Mouse (Mus musculus) gastrocnemius, postnatal 4 days (tissue): Measurements from ENCODE around the gene Calcoco1. TPM values are rescaled to one million over a fixed set of nuclear protein-coding genes. Genes with fewer than 3 reads are reported as not detected.

ENCODE experiments used
- DNase-seq, 2 experiments: peaks; one replicate each; pipeline ENCODE4 v3.0.0; 2021 to 2022; ENCODE audit warnings: low spot score in 2 of 2, mixed read lengths in 2 of 2
- total RNA-seq, 2 experiments: library from RNA; stranded (reverse); gene quantifications; 2 replicates each; pipeline ENCODE4 v1.2.3; 2021

Gene Calcoco1
- total RNA-seq, 2 experiments from 2014 or later: 60.8 to 67.8 TPM

DNA sequence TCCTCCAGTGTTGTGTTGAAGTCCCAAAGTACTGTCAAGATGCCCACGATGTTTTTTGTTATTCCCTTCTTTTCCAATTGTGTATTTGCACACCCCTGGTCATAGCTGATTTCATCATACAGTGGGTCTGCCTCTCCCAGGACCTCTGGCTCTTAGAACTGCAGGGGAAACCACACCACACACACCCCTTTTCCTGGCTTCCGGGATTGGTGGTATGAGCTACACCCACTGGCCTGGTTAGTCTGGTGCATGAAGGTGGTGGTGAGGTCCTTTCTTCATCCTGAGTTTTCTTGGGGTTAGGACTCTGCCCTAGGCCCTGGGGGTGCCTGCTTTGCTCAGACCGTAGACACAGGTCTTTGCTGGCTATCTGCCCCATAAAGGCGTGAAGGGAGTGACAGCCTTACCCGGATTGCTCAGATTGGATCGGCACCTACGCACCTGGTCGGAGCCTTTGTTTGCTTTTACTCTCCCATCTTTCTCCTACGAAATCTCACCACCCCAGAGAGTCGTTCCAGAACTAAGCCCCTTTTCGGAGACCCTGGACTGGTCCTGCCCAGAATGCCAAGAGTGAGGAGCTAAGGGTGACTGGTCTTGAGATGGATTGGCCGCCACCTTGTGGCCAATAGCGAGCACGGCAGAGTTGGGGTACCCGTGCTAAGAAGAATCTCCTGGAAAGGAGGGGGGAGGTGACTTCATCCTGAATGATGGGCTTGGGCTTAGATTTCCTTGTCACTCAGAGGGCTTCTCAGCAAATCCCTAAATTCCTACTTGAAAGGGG is 17.7 kb upstream of the Calcoco1 start:
- peak in 1 of 2 experiments; percentile 57 for DNase-seq

- DNase-seq: no peak
These were observed 16.5 kb upstream of the Calcoco1 start for GRCm38 (mm10) chr15:102738434-102738833.

DNA sequence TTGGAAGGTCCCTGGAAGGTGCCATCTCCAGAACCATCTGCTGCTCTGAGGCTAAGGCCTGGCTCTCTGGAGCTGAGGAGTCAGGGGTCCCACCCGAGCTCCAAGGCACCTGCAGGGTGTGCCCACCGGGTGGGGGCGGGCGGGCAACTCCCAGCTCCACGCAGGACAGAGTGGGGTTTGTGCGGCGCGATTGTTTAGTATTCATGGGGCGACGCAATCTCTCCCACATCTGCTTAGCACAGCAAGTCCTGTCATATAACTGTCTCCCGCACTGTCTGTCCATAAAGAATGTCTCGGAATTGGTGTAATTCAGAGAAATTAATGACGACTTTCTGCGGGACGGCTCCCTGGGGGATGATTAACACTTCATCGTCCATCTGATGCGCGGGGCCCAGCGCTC is 15.1 kb upstream of the Calcoco1 start:
- no peak for DNase-seq

DNA sequence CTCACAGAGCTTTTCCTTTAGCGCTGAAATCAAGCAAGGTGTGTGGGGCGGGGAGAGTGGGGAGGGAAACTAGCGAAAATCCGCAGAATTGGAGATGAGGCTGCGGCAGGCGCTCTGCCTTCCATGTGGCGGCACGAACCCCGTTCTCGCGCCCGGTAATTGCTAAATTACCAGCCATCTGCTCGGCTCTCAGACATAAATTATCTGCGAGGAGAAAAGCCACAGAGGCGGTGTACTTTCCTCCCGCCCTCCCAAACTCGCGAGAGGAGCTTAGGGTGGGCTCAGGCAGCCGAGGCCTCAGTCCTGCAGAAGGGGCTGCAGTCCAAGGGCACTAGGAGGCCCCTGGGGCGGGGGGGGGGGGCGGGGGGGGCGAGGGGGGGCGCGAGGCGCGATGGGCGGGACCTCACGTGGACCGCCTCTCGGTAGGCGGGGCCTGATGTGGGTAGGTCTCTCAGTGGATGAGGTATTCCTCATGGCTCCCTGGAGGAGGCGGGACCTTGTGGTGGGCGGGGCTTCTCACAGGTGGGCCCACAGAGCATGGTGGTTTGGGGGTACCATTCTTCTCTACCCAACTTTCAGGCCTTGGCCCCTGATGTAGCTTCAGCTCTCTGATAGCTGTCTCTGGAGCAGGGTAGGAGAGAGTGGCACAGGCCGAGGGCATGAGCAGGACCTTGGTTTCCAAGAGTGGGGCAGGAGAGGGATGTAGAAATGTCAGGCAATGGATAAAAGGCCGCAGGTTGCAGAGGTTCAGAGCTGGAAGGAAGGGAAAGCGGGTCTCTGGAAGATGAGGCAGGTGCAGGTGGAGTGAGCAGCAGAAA is 14.4 kb upstream of the Calcoco1 start:
- no peak for DNase-seq

DNA sequence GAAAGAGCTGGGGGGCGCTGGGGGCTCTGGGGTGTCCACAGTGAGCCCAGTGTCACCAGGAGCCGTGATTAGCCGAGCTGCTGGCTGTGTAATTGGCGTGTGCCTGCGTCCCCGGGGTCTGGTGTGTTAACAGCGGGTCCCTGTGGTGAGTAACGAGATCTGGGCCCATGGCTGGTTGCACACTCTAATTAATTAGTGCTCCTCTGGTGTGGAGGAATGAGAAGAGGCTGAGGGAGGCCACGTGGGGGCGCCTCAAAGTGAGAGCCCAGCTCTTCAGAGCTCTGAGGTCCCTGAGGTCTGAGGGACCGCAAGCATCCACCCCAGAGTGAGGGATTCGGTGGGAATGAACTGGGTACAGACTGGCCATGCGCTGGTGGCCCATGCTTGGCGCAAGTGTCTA is 13.1 kb upstream of the Calcoco1 start:
- DNase-seq: no peak

DNA sequence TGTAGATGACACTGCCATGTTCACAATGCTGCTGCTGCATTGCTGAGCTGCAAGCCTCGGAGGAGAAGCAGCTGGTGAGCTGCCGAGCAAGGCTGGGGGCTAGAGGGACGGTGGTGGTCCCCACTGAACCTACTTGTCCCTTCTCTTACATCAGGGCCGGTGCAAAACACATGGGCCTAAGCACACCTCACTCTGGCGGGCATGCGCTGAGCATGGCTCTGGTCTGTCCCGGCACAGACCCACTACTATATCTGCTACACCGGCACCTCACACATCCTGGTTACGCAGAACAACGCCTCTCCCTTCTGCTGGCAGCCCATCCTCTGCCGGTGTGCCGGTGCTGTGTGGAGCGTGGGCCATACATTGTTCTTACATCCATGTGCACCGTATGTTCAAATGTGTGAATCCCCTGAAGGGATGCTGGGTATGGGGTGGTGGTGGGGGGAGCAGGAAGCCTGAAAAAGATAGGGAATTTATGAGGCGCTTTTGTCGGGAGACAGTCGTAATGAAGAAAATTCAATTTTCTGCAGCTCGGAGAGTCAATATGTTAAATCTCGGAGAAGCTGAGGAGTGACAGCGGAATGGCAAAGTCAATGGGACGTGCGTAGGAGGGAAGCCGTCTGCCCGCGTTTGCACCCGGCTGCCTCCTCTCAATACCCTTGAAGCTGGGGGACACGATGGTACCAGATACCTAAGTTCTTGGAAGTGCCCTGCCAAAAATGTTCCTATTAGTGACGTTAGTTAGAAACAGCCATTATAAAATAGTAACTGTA is 12.0 kb upstream of the Calcoco1 start:
- DNase-seq: no peak

- peak in 1 of 2 experiments; percentile 70 for DNase-seq
These were observed 11.3 kb upstream of the Calcoco1 start for GRCm38 (mm10) chr15:102733233-102733632.

DNA sequence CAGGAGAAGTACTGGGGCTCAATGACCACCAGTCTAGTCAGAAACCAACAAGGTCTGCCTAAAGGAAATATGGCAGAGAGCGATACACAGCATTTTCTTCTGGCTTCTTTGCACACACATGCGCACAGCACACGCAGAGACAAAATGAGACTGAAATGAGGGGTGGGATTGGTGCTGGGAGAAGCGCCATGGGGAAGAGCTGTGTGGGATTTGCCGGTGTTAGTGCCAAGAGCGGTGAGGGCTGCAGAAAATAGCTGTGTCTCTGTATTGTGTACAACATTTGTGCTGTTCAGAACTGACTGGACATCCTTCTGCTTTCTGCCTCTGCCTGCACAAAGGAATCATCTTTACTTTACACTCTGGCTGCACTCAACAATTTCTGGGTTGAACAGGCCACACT is 10.4 kb upstream of the Calcoco1 start:
- no peak for DNase-seq

DNA sequence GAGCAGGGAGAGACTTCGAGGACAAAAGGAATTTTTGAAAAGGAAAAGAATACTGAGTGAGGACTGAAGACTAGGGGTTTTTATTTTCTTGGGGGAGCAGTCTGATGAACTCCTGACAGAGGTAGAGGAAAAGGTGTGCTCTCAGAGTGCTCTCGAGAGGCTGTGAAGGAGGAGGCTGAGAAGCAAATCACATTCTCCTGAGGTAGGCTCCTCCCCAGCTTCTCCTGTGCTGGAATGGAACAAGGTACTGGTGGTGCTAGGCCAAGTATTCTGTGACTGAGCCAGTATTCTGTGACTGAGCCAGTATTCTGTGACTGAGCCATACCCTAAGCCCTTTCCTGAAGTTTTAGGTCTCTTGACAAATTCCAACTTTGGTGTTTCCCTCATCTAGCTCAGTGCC is 6.0 kb upstream of the Calcoco1 start:
- no peak for DNase-seq

- no peak for DNase-seq
These were observed 1.6 kb upstream of the Calcoco1 start for GRCm38 (mm10) chr15:102723358-102724135.

DNA sequence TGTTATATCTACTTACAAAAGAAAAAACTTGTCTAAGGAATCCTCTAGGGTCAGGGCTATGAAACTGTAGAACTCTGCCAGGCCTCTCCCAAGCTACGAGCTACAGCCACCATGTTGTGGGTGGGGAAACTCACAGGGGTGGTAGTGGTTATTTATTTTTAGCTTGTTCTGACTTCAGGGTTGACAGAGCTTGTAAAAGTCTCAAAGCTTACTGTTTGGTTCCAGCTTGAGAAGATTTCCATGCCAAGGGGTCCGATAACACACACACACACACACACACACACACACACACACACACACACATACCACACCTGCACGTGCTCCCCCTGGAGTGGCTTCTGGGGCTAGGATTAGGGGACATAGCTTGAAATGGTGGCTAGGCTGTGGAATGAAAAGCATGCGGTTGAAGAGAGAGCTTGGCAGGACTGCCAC is 538 bp upstream of the Calcoco1 start:
- DNase-seq: no peak

DNA sequence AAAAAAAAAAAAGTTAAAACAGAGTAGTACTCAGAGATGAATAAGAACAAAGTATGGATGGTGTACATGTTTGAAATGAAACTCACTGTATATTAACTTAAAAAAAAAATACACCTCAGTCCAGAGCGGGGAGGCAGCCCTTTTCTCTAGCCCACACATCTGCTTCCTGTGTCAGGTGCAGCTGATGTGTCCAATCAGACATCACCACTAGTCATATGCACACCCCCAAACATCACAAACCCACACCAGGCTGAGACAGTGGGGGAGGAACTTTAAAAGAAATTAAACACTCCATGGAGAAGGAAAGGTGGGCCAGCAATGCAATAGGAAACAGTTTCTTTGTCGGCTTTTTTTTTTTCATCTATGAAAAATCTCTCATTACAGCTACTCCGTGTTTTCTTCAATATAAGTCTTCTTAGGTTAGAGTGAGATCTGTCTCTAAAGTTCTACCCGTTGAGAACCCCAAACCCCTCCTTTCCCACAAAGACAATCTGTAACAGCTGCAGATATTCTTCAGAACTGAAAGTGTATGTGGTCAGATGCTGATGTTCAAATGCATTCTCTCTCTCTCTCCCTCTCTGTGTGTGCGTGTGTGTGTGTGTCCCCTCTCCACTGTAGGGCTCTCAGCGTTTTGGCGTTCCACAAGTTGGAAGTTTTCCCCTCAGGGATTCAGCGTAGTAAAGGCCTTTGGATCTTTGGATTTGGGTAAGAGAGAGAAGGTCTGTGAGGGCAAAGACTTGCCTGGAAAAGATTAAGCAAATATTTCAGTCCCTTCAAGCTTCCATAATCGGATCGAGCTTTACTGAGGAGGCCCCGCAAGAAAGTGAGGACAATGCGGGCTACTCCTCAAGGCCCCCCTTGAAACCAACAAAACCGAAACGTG is 721 bp downstream of the Calcoco1 start:
- no peak for DNase-seq

DNA sequence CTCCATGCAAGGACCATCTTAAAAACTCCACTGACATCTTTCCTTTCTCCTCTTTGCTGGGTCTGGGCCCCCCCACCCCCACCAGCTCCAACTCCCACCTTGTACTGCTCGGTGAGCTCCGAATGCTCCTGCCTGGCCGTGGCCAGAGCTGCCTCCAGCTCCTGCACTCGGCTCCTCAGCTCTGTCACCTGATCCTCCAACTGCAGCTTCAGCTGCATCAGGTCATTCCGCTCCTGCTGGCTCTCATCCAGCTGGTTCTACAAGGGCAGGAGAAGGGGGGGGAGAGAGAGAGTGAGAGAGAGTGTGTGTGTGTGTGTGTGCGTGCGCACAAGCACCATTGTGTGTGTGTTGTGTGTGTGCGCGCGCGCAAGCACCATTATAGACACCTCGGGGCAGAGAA is 5.8 kb downstream of the Calcoco1 start:
- DNase-seq: no peak

DNA sequence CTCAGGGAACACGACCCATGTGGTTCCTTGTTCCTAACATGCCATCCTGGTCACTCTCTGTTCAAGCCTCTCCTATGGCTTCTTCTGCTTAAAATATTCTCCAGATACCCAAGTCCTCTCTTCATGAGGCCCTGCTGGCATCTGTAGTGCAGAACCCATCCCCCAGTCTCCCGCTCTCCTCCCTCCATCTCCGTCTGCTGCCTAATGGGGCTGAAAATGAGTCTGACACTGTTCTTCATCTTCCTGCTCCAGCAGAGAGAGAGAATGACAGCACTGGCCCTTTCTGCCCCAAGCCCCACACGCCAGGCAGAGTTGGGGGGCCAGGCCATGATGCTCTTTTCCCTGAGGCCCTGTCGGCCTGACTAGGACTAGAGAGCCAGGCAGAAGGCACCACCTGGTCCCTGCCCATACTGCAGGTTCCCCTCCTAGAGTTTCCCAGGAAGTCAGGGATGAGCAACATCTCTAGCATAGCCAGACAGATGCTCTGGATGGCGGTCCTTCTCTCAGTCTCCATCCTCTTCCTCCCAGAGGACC is 14.2 kb downstream of the Calcoco1 start:
- no peak for DNase-seq

- no peak for DNase-seq
These were observed 16.0 kb downstream of the Calcoco1 start for GRCm38 (mm10) chr15:102705923-102706503.

DNA sequence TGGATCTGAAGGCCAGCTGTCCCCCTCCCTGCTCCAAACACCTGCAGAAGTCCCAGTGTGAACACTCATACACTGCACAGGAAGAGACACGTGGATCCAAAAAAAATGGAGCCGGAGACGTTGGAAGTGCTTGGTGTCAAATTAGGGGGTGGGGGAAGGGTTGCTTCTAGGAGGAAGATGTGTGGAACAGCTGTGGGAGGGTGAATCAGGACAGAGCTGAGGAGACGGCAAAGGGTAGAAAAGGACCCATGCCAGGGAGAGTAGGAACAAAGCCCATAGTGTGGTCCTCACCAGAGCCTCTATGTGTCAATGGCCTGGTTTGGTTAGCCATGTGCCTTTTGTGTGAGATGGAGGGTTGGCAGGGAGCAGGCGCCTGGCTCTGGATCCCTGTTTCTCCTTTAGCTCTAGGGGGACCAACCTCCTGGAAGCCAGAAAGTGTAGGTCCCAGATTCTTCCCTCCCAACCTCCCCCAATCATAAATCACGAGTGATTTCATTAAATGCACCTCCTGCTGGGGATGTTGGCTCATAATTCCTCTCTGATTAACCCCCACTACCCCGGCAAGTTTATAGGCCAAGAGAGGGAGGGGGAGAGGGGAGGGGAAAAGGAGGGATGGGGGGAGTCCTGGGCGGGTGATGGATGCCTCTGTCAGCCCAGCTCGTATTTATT is 16.6 kb downstream of the Calcoco1 start:
- DNase-seq: no peak

- DNase-seq: no peak
These were observed 17.2 kb downstream of the Calcoco1 start for GRCm38 (mm10) chr15:102704806-102705205.

GRCm38 (mm10) chr15:102702972-102703371 is 19.0 kb downstream of the Calcoco1 start:
- no peak for DNase-seq

DNA sequence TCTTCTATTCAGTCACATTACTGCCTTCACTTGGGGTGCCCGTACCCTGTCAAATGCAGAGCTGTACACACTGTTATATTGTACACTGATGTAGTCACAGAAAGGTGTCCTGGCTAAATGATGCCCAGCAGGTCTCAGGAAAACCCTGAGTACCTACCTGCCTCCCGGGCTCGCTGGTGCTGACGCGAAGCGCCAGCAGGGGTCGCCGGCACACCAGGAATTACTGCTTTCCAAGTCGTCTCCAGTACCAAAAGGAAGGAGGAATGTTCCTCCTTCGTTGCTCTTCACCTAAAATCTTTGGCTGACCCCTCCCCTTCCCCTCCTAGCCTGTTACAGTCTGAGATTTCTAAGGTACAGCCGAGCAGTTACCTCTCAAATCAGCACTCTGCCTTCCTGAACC is 23.8 kb downstream of the Calcoco1 start:
- DNase-seq: peak; percentile 55 to 75
